Mouse (Mus musculus): ENCODE measurements at regions not wholly inside any gene's neighbourhood (a gene's known extent, or its start where the extent isn't known, plus 50 kb on each side); places are given as distances from the start of the nearest gene placed in this dataset.
"Not testable (repeated sequence)": the region's sequence is repeated elsewhere in the genome, so short reads cannot be mapped to it uniquely, and the experiment has no call there.

DNA sequence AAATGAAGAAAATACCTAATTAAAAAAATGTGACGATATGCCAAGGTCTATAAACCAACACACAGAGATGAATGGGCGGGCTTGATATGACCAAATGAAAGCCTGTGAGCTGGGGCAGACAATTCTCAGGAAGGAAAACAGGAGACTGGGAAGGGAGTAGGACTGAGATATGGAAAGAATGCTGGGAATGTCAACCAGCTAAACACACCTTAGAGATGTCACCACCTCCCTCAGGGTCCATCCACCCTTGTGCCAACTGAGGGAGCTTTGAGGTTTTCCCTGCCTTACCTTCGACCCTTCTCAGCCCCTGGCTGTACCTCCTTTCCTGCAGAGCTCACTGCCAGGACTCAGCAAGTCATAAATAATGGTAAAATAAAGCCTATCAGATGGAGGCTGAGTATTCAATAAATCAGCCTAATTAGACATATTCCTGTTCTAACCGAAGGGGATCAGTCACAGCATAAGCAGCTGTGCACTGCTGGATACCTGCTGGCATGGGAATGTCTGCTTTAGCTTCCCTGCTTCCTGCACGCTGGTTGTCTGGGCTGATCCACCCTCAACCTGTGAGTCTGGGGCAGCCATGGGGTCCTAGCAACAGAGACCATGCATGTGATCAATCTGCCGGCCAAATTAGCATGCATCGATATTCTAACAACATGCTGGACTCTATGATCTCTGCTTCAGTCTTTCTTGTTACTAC, 137.4 kb downstream of the Nuak1 start:
- DNase-seq (ENCODE audit: low read depth) = no peak
- TF ChIP-seq CTCF (IDR thresholded peaks at IDR 0.05; ENCODE audit: borderline replicate concordance, extremely low read depth, insufficient read depth, insufficient read length) (no peak), POLR2A (IDR thresholded peaks at IDR 0.05; ENCODE audit: borderline replicate concordance, extremely low read depth, insufficient read depth, insufficient read length, poor library complexity, severe bottlenecking) (no peak)

DNA sequence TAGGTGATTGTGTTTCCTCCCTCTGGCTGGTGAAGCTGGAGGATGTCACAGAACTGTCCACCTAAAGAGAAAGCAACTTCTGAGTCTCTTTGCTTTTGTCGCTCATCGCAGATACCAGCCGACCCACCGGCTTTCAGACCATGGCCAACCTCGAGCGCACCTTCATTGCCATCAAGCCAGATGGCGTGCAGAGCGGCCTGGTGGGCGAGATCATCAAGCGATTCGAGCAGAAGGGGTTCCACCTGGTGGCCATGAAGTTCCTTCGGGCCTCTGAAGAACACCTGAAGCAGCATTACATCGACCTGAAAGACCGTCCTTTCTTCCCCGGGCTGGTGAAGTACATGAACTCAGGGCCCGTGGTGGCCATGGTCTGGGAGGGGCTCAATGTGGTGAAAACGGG, 131.7 kb downstream of the Nuak1 start:
- DNase-seq (ENCODE audit: low read depth) = not testable (repeated sequence)

- TF ChIP-seq CTCF (IDR thresholded peaks at IDR 0.05; ENCODE audit: borderline replicate concordance, extremely low read depth, insufficient read depth, insufficient read length) = no peak
- TF ChIP-seq POLR2A (IDR thresholded peaks at IDR 0.05; ENCODE audit: borderline replicate concordance, extremely low read depth, insufficient read depth, insufficient read length, poor library complexity, severe bottlenecking) = no peak
- DNase-seq (ENCODE audit: low read depth) = no peak
Measured at GRCm38 (mm10) chr10:84310653-84311052, 129.7 kb downstream of the Nuak1 start.

- DNase-seq (ENCODE audit: low read depth) = no peak
- TF ChIP-seq CTCF (IDR thresholded peaks at IDR 0.05; ENCODE audit: borderline replicate concordance, extremely low read depth, insufficient read depth, insufficient read length) (no peak), POLR2A (IDR thresholded peaks at IDR 0.05; ENCODE audit: borderline replicate concordance, extremely low read depth, insufficient read depth, insufficient read length, poor library complexity, severe bottlenecking) (no peak)
Measured at GRCm38 (mm10) chr10:84312656-84313055, 127.7 kb downstream of the Nuak1 start.

GRCm38 (mm10) chr10:84316857-84317256, 123.5 kb downstream of the Nuak1 start:
- DNase-seq (ENCODE audit: low read depth) = no peak
- TF ChIP-seq CTCF (IDR thresholded peaks at IDR 0.05; ENCODE audit: borderline replicate concordance, extremely low read depth, insufficient read depth, insufficient read length) (no peak), POLR2A (IDR thresholded peaks at IDR 0.05; ENCODE audit: borderline replicate concordance, extremely low read depth, insufficient read depth, insufficient read length, poor library complexity, severe bottlenecking) (no peak)

DNA sequence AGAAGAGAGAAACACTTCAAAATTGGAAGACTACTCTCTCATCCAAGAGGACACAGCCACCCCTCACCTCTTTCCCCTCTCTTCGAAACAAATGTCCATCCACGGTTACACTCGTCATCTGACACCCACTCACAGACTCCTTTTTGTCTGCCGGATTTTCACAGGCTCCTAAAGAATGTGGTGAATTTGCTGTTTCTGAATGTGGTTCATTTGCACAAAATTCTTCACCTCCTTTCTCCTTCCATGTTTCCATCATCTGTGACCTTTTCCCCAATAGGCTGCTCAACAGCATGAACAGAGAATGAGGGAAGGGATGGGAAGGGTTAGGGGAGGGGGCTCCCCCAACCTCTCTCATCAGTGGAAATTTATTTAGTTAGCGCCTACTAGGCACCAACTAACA, 122.4 kb downstream of the Nuak1 start:
- no peak for DNase-seq (ENCODE audit: low read depth)
- TF ChIP-seq CTCF (IDR thresholded peaks at IDR 0.05; ENCODE audit: borderline replicate concordance, extremely low read depth, insufficient read depth, insufficient read length) (no peak), POLR2A (IDR thresholded peaks at IDR 0.05; ENCODE audit: borderline replicate concordance, extremely low read depth, insufficient read depth, insufficient read length, poor library complexity, severe bottlenecking) (no peak)

Measured in brain, embryonic 14.5 days (tissue).